In genomic region chr14:31440230-31440629, GRCm38 (mm10) we compare ENCODE assay signal across 14 mouse cellular contexts. TPM values are rescaled to one million over a fixed set of nuclear protein-coding genes. Genes with fewer than 3 reads are reported as not detected.
DNase-seq lines count a peak whose midpoint lies in the region; ATAC-seq and TF ChIP-seq lines count a peak whose summit lies in the region.
"Had no signal": no experiment of that assay in that cellular context is flagged by ENCODE, and none has a peak within 500 bp of the region (broad histone marks: within the 10 kb centered on the region; RNA-seq: fewer than 3 reads in every experiment).

No protein-coding gene starts in this region.

- H3K4me2 ChIP-seq in forebrain, postnatal 0 days (ENCODE audit: low read depth), result no peak overlapping the region
- H3K4me2 ChIP-seq in forebrain, embryonic 12.5 days, result no peak overlapping the region
- H3K4me2 ChIP-seq in kidney, postnatal 0 days (ENCODE audit: low read length), result no peak overlapping the region
- H3K4me2 ChIP-seq: embryonic facial prominence, embryonic 12.5 days; hindbrain, embryonic 14.5 days; limb, embryonic 15.5 days had no signal

- no peaks in the 10 kb centered on the region for H3K36me3 ChIP-seq in forebrain, postnatal 0 days (ENCODE audit: insufficient read depth)
- no peaks in the 10 kb centered on the region for H3K36me3 ChIP-seq in forebrain, embryonic 12.5 days (replicated peaks)
- H3K36me3 ChIP-seq in kidney, postnatal 0 days (ENCODE audit: insufficient read depth, low read length), result no peaks in the 10 kb centered on the region
- H3K36me3 ChIP-seq: embryonic facial prominence, embryonic 12.5 days; limb, embryonic 15.5 days had no signal

- H3K9me3 ChIP-seq in forebrain, postnatal 0 days (ENCODE audit: low read length), result no peaks in the 10 kb centered on the region
- no peaks in the 10 kb centered on the region for H3K9me3 ChIP-seq in forebrain, embryonic 12.5 days
- H3K9me3 ChIP-seq in kidney, postnatal 0 days (replicated peaks; ENCODE audit: low read length), result no peaks in the 10 kb centered on the region
- H3K9me3 ChIP-seq: embryonic facial prominence, embryonic 12.5 days; limb, embryonic 15.5 days had no signal

- no peak overlapping the region for H3K9ac ChIP-seq in forebrain, postnatal 0 days
- no peak overlapping the region for H3K9ac ChIP-seq in forebrain, embryonic 12.5 days
- no peak overlapping the region for H3K9ac ChIP-seq in kidney, postnatal 0 days (ENCODE audit: low read depth, low read length)
- H3K9ac ChIP-seq: embryonic facial prominence, embryonic 12.5 days; hindbrain, embryonic 14.5 days; limb, embryonic 15.5 days had no signal

- no peaks in the 10 kb centered on the region for H3K4me1 ChIP-seq in forebrain, postnatal 0 days (ENCODE audit: insufficient read depth)
- peaks cover 5% of the 10 kb centered on the region; the same call in 1 of the 2 replicates for H3K4me1 ChIP-seq in forebrain, embryonic 12.5 days
- peaks cover 9% of the 10 kb centered on the region for H3K4me1 ChIP-seq in kidney, postnatal 0 days (replicated peaks; ENCODE audit: insufficient read depth, low read length)
- H3K4me1 ChIP-seq: embryonic facial prominence, embryonic 12.5 days had no signal

- no peak for ATAC-seq in forebrain, postnatal 0 days
- no peak for ATAC-seq in forebrain, embryonic 12.5 days (ENCODE audit: low FRiP score)
- ATAC-seq in kidney, postnatal 0 days (replicated peaks; ENCODE audit: low FRiP score, low read depth), result no peak
- ATAC-seq: forebrain, embryonic 16.5 days had no signal

- H3K27ac ChIP-seq in forebrain, postnatal 0 days (ENCODE audit: low read depth, low read length), result no peak overlapping the region
- H3K27ac ChIP-seq in forebrain, embryonic 12.5 days, result no peak overlapping the region
- H3K27ac ChIP-seq in kidney, postnatal 0 days, result no peak overlapping the region
- H3K27ac ChIP-seq: embryonic facial prominence, embryonic 12.5 days; hindbrain, embryonic 14.5 days; limb, embryonic 15.5 days had no signal

- TF ChIP-seq CTCF in forebrain, postnatal 0 days (IDR thresholded peaks at IDR 0.05; ENCODE audit: low read depth), result 0 out of 2 replicates have a peak, but pooled peaks have one; percentile 8
- TF ChIP-seq CTCF in kidney, postnatal 0 days (IDR thresholded peaks at IDR 0.05; ENCODE audit: low read depth), result peak; percentile 44

- 34% methylated on average over 3 of the region's 3 CpGs for WGBS in forebrain, postnatal 0 days
- 40% methylated on average over 3 of the region's 3 CpGs for WGBS in forebrain, embryonic 12.5 days
- WGBS in kidney, postnatal 0 days, result 19% methylated on average over 3 of the region's 3 CpGs

- H3K27me3 ChIP-seq in forebrain, postnatal 0 days (ENCODE audit: insufficient read depth, low read length), result no peaks in the 10 kb centered on the region
- 0 out of 2 replicates have a peak, but pooled peaks cover 6% of the 10 kb centered on the region for H3K27me3 ChIP-seq in forebrain, embryonic 12.5 days
- H3K27me3 ChIP-seq in kidney, postnatal 0 days (ENCODE audit: insufficient read depth, low read length), result no peaks in the 10 kb centered on the region
- H3K27me3 ChIP-seq: embryonic facial prominence, embryonic 12.5 days; limb, embryonic 15.5 days had no signal

- no peak for DNase-seq in forebrain, postnatal 0 days
- no peak for DNase-seq in kidney, postnatal 0 days (ENCODE audit: low spot score)
- no peak for DNase-seq in kidney, postnatal 14 days
- DNase-seq in thymus, postnatal 4 days, result peak; percentile 57
- DNase-seq in thymus, adult 18-20 months, result no peak
- no peak for DNase-seq in right cerebral cortex, adult 18-20 months
- DNase-seq: cerebellum, adult 11 months; cerebellum, postnatal 36 days; spleen, adult 18-20 months had no signal

- H3K4me3 ChIP-seq in forebrain, postnatal 0 days (ENCODE audit: low read depth, low read length), result no peak overlapping the region
- H3K4me3 ChIP-seq in forebrain, embryonic 12.5 days (replicated peaks), result no peak overlapping the region
- no peak overlapping the region for H3K4me3 ChIP-seq in kidney, postnatal 0 days (replicated peaks; ENCODE audit: low read depth, low read length)
- H3K4me3 ChIP-seq: embryonic facial prominence, embryonic 12.5 days; limb, embryonic 15.5 days had no signal

RNA-seq across cellular contexts. Expression of gene Sh3bp5, which starts 4.4 kb away (rescaled TPM):
- 58.2 and 67.9 TPM in 2 replicates for total RNA-seq in forebrain, postnatal 0 days (2014; rRNA removed)
- polyA plus RNA-seq in forebrain, postnatal 0 days (2015; fragmentation: Nextera tagmentation; extraction: Ambion mirVana), result 132 and 165 TPM in 2 replicates
- polyA plus RNA-seq in forebrain, embryonic 12.5 days (2016; fragmentation: Nextera tagmentation; extraction: Ambion mirVana), result 37.7 and 39.1 TPM in 2 replicates
- polyA plus RNA-seq in kidney, postnatal 0 days (2015; fragmentation: Nextera tagmentation; extraction: Ambion mirVana), result 45.2 and 46.8 TPM in 2 replicates

RNA-seq across cellular contexts. Expression of gene Eaf1, which starts 54.0 kb away (rescaled TPM):
- 10.1 and 11.8 TPM in 2 replicates for total RNA-seq in forebrain, postnatal 0 days (2014; rRNA removed)
- 3.5 and 5.5 TPM in 2 replicates for polyA plus RNA-seq in forebrain, postnatal 0 days (2015; fragmentation: Nextera tagmentation; extraction: Ambion mirVana)
- 21.6 and 22.8 TPM in 2 replicates for polyA plus RNA-seq in forebrain, embryonic 12.5 days (2016; fragmentation: Nextera tagmentation; extraction: Ambion mirVana)
- 14.9 and 16.0 TPM in 2 replicates for polyA plus RNA-seq in kidney, postnatal 0 days (2015; fragmentation: Nextera tagmentation; extraction: Ambion mirVana)

RNA-seq across cellular contexts. Expression of gene Mettl6, which starts 54.6 kb away (rescaled TPM):
- 35.7 and 43.4 TPM in 2 replicates for total RNA-seq in forebrain, postnatal 0 days (2014; rRNA removed)
- polyA plus RNA-seq in forebrain, postnatal 0 days (2015; fragmentation: Nextera tagmentation; extraction: Ambion mirVana), result 33.5 and 40.0 TPM in 2 replicates
- 73.5 and 78.9 TPM in 2 replicates for polyA plus RNA-seq in forebrain, embryonic 12.5 days (2016; fragmentation: Nextera tagmentation; extraction: Ambion mirVana)
- 43.9 and 51.6 TPM in 2 replicates for polyA plus RNA-seq in kidney, postnatal 0 days (2015; fragmentation: Nextera tagmentation; extraction: Ambion mirVana)
